Mouse (Mus musculus) monocyte, adult 5-6 weeks (primary cell): ENCODE results near the gene Rsl1d1. TPM values are rescaled to one million over a fixed set of nuclear protein-coding genes. Genes with fewer than 3 reads are reported as not detected.

Source experiments
- ATAC-seq: fragments of 153-309, 156-312 bp; replicated peaks from 2 replicates; pipeline ENCODE4 v1.8.0; 2017; ENCODE audit warnings: mild to moderate bottlenecking; ENCODE audit not compliant: low TSS enrichment, insufficient number of reproducible peaks, severe bottlenecking, poor library complexity, low FRiP score
- total RNA-seq: library from RNA; stranded (forward); fragments of 200-1000, 200-491, 200-594 nt; gene quantifications from 3 replicates; pipeline ENCODE4 v1.2.3, GENCODE M21; 2017

Gene Rsl1d1
- 97.0 to 158 TPM (median 136 TPM) in 3 replicates for total RNA-seq

GRCm38 (mm10) chr16:11202571-11203554, at the start of gene Rsl1d1:
TSS of gene Rsl1d1 (minus strand) at chr16:11203331.
- ATAC-seq: peak; percentile 99

GRCm38 (mm10) chr16:11247791-11248190, 44.7 kb upstream of the Rsl1d1 start:
- no peak for ATAC-seq

- ATAC-seq: no peak
These were observed 42.6 kb upstream of the Rsl1d1 start for GRCm38 (mm10) chr16:11245767-11246166.

GRCm38 (mm10) chr16:11242401-11242800, 39.3 kb upstream of the Rsl1d1 start:
- ATAC-seq: no peak

- no peak for ATAC-seq
These were observed 14.7 kb upstream of the Rsl1d1 start for GRCm38 (mm10) chr16:11217801-11218200.

GRCm38 (mm10) chr16:11203600-11204390, 664 bp upstream of the Rsl1d1 start:
- ATAC-seq: no peak

- no peak for ATAC-seq
These were observed 1.3 kb downstream of the Rsl1d1 start for GRCm38 (mm10) chr16:11201740-11202394.

GRCm38 (mm10) chr16:11200247-11200646, 2.9 kb downstream of the Rsl1d1 start:
- ATAC-seq: no peak

- ATAC-seq: no peak
These were observed 4.7 kb downstream of the Rsl1d1 start for GRCm38 (mm10) chr16:11198467-11198866.

GRCm38 (mm10) chr16:11197052-11197451, 6.1 kb downstream of the Rsl1d1 start:
- no peak for ATAC-seq

- no peak for ATAC-seq
These were observed 9.9 kb downstream of the Rsl1d1 start for GRCm38 (mm10) chr16:11193231-11193630.

- ATAC-seq: no peak
These were observed 13.0 kb downstream of the Rsl1d1 start for GRCm38 (mm10) chr16:11190150-11190549.

- no peak for ATAC-seq
These were observed 25.7 kb downstream of the Rsl1d1 start for GRCm38 (mm10) chr16:11177404-11177803.

- ATAC-seq: no peak
These were observed 26.3 kb downstream of the Rsl1d1 start for GRCm38 (mm10) chr16:11176884-11177244.

GRCm38 (mm10) chr16:11176208-11176883, 26.8 kb downstream of the Rsl1d1 start, which contains the start of gene Zc3h7a:
TSS of gene Zc3h7a (minus strand) at chr16:11176393.
- peak; percentile 78 for ATAC-seq

GRCm38 (mm10) chr16:11175489-11176207, 27.5 kb downstream of the Rsl1d1 start:
- ATAC-seq: peak; percentile 38; the same call in 1 of the 2 replicates

- no peak for ATAC-seq
These were observed 28.0 kb downstream of the Rsl1d1 start for GRCm38 (mm10) chr16:11175100-11175488.

- peak; percentile 27; the same call in 1 of the 2 replicates for ATAC-seq
These were observed 28.5 kb downstream of the Rsl1d1 start for GRCm38 (mm10) chr16:11174671-11175081.
